Mouse (Mus musculus) heart, adult 2 months (tissue): ENCODE results near the gene Vmn2r13. TPM values are rescaled to one million over a fixed set of nuclear protein-coding genes. Genes with fewer than 3 reads are reported as not detected.
"Not testable (repeated sequence)": the region's sequence is repeated elsewhere in the genome, so short reads cannot be mapped to it uniquely, and the experiment has no call there.

Experiments used
- DNase-seq, 2 experiments: peaks; one replicate each; pipeline ENCODE4 v3.0.0; 2021
- H3K27ac ChIP-seq: fragments of 200-600 bp; 2 replicates; pipeline ENCODE4 v1.8.1; 2022
- H3K27me3 ChIP-seq: fragments of 200-500 bp; 2 replicates; pipeline ENCODE4 v1.6.1; 2012; ENCODE audit warnings: mild to moderate bottlenecking, low read length, inconsistent platforms, mixed read lengths; ENCODE audit not compliant: control insufficient read depth, insufficient read depth
- H3K36me3 ChIP-seq: fragments of 200-500 bp; 2 replicates; pipeline ENCODE4 v1.6.1; 2012; ENCODE audit warnings: low read length, inconsistent platforms; ENCODE audit not compliant: control insufficient read depth, insufficient read depth
- H3K4me1 ChIP-seq: fragments of 200-500 bp; 2 replicates; pipeline ENCODE4 v1.6.1; 2011; ENCODE audit warnings: low read length; ENCODE audit not compliant: control insufficient read depth, insufficient read depth
- H3K4me3 ChIP-seq: fragments of 200-600 bp; 2 replicates; pipeline ENCODE4 v1.8.1; 2022
- H3K79me2 ChIP-seq: fragments of 200-500 bp; replicated peaks from 2 replicates; pipeline ENCODE4 v1.6.1; 2012; ENCODE audit warnings: mild to moderate bottlenecking, inconsistent platforms, low read length, moderate library complexity, mixed read lengths; ENCODE audit not compliant: control insufficient read depth, insufficient read depth
- H3K9ac ChIP-seq: fragments of 200-500 bp; 2 replicates; pipeline ENCODE4 v1.6.1; 2012; ENCODE audit warnings: low read depth, mild to moderate bottlenecking, control low read depth, inconsistent platforms, low read length, mixed read lengths
- CTCF ChIP-seq: fragments of 200-600 bp; IDR thresholded peaks from 2 replicates; pipeline ENCODE4 v1.8.1; 2022; ENCODE audit warnings: antibody characterized with exemption, mild to moderate bottlenecking, moderate library complexity
- EP300 ChIP-seq: fragments of 200-500 bp; IDR thresholded peaks from 2 replicates; pipeline ENCODE4 v1.6.1; 2011; ENCODE audit warnings: low read depth, low read length, control low read depth; ENCODE audit not compliant: insufficient read depth
- POLR2A ChIP-seq: fragments of 200-500 bp; IDR thresholded peaks from 2 replicates; pipeline ENCODE4 v1.6.1; 2011; ENCODE audit warnings: mild to moderate bottlenecking, low read depth, low read length, control low read depth; ENCODE audit not compliant: insufficient read depth
- WGBS: fragments of 180-500 bp; shearing (Covaris S2); methylation state at CpG from one replicate; pipeline ENCODE4 v1.1.7; 2018; 5-methylcytosine and 5-hydroxymethylcytosine counted together
- intact Hi-C: fragments of 180-260 bp; cut with DNase I; formaldehyde crosslinking; loops from one replicate; pipeline ENCODE4 v1.15.1; 2025
- long read RNA-seq: library from polyadenylated mRNA; stranded (forward); transcript quantifications from one replicate; pipeline ENCODE4 v2.0.0, GENCODE M21; 2021
- polyA plus RNA-seq: library from polyadenylated mRNA; depleted of rRNA; stranded (reverse); fragments of >200 nt; gene quantifications from 2 replicates; pipeline ENCODE4 v1.2.3, GENCODE M21; 2012; rRNA removed
- total RNA-seq, 2 experiments: library from RNA; stranded (reverse); gene quantifications; 2 replicates each; pipeline ENCODE4 v1.2.3; 2021

The Vmn2r13 gene
- total RNA-seq, result not detected
- polyA plus RNA-seq, result not detected in 2 replicates
- long read RNA-seq, result 0 reads

- 39% methylated on average over 2 of the region's 2 CpGs for WGBS
- H3K36me3 ChIP-seq, H3K79me2 ChIP-seq, H3K27me3 ChIP-seq, H3K27ac ChIP-seq, H3K4me1 ChIP-seq, DNase-seq, intact Hi-C loops, H3K9ac ChIP-seq, H3K4me3 ChIP-seq: not testable (repeated sequence)
These were observed at the start of gene Vmn2r13 for GRCm38 (mm10) chr5:109192099-109192498. Gene Vmn2r13 (minus strand): TSS chr5:109192199.

- intact Hi-C loops, result no loop called here
- Histone ChIP-seq H3K27me3 (no peaks in the 10 kb centered on the region), H3K4me1 (no peaks in the 10 kb centered on the region), H3K27ac (no peak within 1 kb of the TSS), H3K4me3 (no peak within 1 kb of the TSS), H3K79me2 (no peaks in the 10 kb centered on the region), H3K36me3 (no peaks in the 10 kb centered on the region), H3K9ac (no peak within 1 kb of the TSS)
- TF ChIP-seq EP300, result no peak
- no peak for TF ChIP-seq POLR2A
- no peak for TF ChIP-seq CTCF
- DNase-seq, result no peak
- 43% methylated on average over 3 of the region's 3 CpGs for WGBS
These were observed 32.6 kb upstream of the Vmn2r13 start, which contains the start of gene Vmn2r14 for GRCm38 (mm10) chr5:109224608-109225007. Gene Vmn2r14 (minus strand): TSS chr5:109224708.

- H3K27me3 ChIP-seq, H3K4me3 ChIP-seq, H3K36me3 ChIP-seq, DNase-seq, H3K4me1 ChIP-seq, H3K9ac ChIP-seq, H3K27ac ChIP-seq, intact Hi-C loops, H3K79me2 ChIP-seq: not testable (repeated sequence)
- WGBS, result 50% methylated on average over 4 of the region's 4 CpGs
- peak; percentile 35 for TF ChIP-seq CTCF
These were observed 25.1 kb downstream of the Vmn2r13 start for GRCm38 (mm10) chr5:109166851-109167250.

- TF ChIP-seq EP300 (no peak), CTCF (no peak), POLR2A (no peak)
- H3K4me3 ChIP-seq, result no peak overlapping the region
- 76% methylated on average over 5 of the region's 5 CpGs for WGBS
- H3K9ac ChIP-seq, result no peak overlapping the region
- H3K27me3 ChIP-seq, result no peaks in the 10 kb centered on the region
- no peak overlapping the region for H3K27ac ChIP-seq
- no peaks in the 10 kb centered on the region for H3K4me1 ChIP-seq
- no peaks in the 10 kb centered on the region for H3K79me2 ChIP-seq
- intact Hi-C loops, result no loop called here
- H3K36me3 ChIP-seq, result no peaks in the 10 kb centered on the region
- no peak for DNase-seq
These were observed 31.9 kb downstream of the Vmn2r13 start for GRCm38 (mm10) chr5:109160121-109160520.

- WGBS, result 46% methylated on average over 1 of the region's 1 CpGs
- H3K9ac ChIP-seq, H3K79me2 ChIP-seq, H3K4me1 ChIP-seq, intact Hi-C loops, H3K4me3 ChIP-seq, H3K27me3 ChIP-seq, H3K36me3 ChIP-seq, H3K27ac ChIP-seq, DNase-seq: not testable (repeated sequence)
These were observed 32.4 kb downstream of the Vmn2r13 start for GRCm38 (mm10) chr5:109159576-109159975.

GRCm38 (mm10) chr5:109158488-109159485, 33.2 kb downstream of the Vmn2r13 start:
- DNase-seq, H3K4me3 ChIP-seq, H3K27ac ChIP-seq, H3K9ac ChIP-seq, intact Hi-C loops, H3K27me3 ChIP-seq, H3K4me1 ChIP-seq, H3K79me2 ChIP-seq, H3K36me3 ChIP-seq: not testable (repeated sequence)
- WGBS, result 64% methylated on average over 14 of the region's 14 CpGs
